Mouse (Mus musculus) thymus, adult 2 months (tissue): ENCODE measurements around the gene Oprd1.

Experiments
- CTCF ChIP-seq: fragments of 200-500 bp; IDR thresholded peaks from 2 replicates; pipeline ENCODE4 v1.5.1; 2012; ENCODE audit warnings: mild to moderate bottlenecking, control low read depth, low read length, moderate library complexity, borderline replicate concordance; ENCODE audit not compliant: control insufficient read depth, poor library complexity, insufficient read depth; ENCODE audit errors: extremely low read depth
- POLR2A ChIP-seq: fragments of 200-500 bp; IDR thresholded peaks from 2 replicates; pipeline ENCODE4 v1.6.1; 2012; ENCODE audit warnings: mild to moderate bottlenecking, low read length, control low read depth, moderate library complexity; ENCODE audit not compliant: control insufficient read depth, poor library complexity, insufficient read depth; ENCODE audit errors: extremely low read depth

- TF ChIP-seq CTCF (no peak), POLR2A (no peak)
Observed at GRCm38 (mm10) chr4:132072946-132073345, 71.3 kb downstream of the Oprd1 start.
